Mouse (Mus musculus): Measurements from ENCODE around the gene Ptpn20. TPM values are rescaled to one million over a fixed set of nuclear protein-coding genes. Genes with fewer than 3 reads are reported as not detected.

Ptpn20 gene
- polyA plus RNA-seq, 1 experiment, result not detected

DNA sequence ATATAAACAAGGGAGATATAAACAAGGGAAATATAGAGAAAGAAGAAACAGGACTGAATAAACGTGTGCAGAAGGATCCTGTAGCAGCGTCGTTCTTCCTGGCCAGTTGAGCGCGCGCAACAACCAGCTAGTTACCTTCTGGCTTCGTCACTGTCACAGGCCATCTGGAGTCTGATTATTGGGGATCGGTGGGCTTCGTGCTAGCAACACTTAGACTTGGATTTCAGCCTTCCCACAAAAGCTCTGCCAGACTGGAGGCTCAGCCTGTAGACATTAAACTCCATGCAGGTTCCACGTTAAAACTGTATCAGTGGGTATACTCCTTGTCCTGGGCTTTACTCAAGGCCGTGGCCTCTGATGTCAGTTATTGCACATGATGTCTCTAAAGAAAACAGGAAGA is 80.9 kb downstream of the Ptpn20 start:
- Histone ChIP-seq H3K27ac (ENCODE audit: insufficient read depth, low read depth, low read length) (no peak overlapping the region), H3K4me3 (ENCODE audit: insufficient read depth, low read length) (no peak overlapping the region), H3K4me1 (ENCODE audit: control insufficient read depth, insufficient read depth, low read length) (no peaks in the 10 kb centered on the region)
- TF ChIP-seq CTCF (IDR thresholded peaks at IDR 0.05; ENCODE audit: low read depth, low read length) (no peak), POLR2A (IDR thresholded peaks at IDR 0.05; ENCODE audit: borderline replicate concordance, low read depth, low read length) (no peak)

DNA sequence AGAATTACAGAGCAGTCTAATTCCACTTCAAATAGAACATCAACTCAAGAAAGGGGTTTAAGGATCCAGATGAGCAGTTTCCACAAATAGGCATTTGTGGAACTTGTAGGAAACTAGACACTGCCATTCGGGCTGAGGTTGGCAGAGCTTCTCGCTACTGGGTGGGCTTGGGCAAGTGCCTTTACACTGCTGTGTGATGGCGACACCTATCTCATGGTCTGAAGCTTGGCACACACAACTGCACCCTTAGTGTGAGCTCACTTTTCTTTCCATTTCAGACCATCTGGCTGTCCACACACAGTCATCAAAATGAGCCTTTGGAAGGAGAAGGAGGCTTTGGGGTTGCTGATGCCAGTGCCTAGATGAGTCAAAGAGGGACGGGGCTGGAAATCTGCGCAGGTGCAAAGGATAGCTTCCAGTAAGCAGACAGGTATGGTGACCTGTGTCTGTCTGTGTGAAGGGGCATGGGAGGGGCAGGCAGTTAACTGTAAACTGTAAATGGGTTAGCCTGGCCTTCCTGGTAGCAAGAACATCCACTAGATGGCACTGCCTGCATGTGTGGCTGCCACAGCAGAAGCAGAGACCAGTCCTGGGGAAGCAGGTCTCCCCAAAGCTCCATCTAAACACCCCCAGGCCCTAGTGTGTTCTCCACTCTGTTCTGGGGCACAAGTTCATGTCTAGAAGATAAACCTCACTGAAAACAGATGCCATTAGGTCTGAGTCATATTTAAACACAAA is 84.5 kb downstream of the Ptpn20 start:
- TF ChIP-seq POLR2A (IDR thresholded peaks at IDR 0.05; ENCODE audit: borderline replicate concordance, low read depth, low read length) (no peak), CTCF (IDR thresholded peaks at IDR 0.05; ENCODE audit: low read depth, low read length) (no peak)
- Histone ChIP-seq H3K4me1 (ENCODE audit: control insufficient read depth, insufficient read depth, low read length) (no peaks in the 10 kb centered on the region), H3K27ac (ENCODE audit: insufficient read depth, low read depth, low read length) (no peak overlapping the region), H3K4me3 (ENCODE audit: insufficient read depth, low read length) (no peak overlapping the region)

DNA sequence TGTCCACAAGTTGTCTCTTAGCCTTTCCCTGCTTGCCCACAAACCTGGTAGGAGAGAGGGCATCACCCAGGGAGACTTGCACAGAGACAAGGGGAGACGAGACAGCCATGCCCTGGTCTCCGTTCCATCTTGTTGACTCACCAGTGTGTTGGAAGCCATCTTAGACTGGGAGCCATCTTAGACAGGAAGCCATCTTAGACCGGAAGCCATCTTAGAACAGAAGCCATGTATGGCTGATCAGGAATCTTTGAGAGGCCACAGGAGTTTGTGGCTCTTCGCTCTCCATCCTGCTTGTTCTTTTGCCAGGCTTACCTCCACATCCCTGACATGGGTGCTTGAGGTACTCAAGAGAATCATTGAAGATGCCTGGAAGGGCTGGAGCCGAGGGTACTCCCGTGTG is 89.0 kb downstream of the Ptpn20 start:
- H3K27ac ChIP-seq (ENCODE audit: insufficient read depth, low read depth, low read length), result no peak overlapping the region

DNA sequence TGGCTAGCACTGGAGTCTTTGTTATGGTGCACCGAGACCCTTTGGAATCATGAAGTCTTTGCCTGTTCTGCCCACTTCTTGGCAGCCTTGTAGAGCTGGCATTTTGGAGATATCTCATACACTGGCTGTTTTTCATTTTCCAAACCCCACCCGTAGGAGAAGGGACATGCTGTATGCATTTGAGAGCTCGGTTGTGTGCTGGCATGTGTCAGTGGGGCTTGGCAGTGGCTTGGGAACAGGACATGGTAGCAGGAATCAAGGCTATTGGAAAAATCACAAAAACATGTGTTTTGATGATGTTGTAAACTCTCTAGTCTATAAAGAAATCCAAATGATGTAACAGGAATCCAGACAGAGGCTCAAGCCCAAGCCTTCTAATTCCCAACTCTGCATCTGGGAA is 89.7 kb downstream of the Ptpn20 start:
- TF ChIP-seq POLR2A (IDR thresholded peaks at IDR 0.05; ENCODE audit: borderline replicate concordance, low read depth, low read length) (no peak), CTCF (IDR thresholded peaks at IDR 0.05; ENCODE audit: low read depth, low read length) (no peak)
- Histone ChIP-seq H3K4me1 (ENCODE audit: control insufficient read depth, insufficient read depth, low read length) (no peaks in the 10 kb centered on the region), H3K27ac (ENCODE audit: insufficient read depth, low read depth, low read length) (no peak overlapping the region), H3K4me3 (ENCODE audit: insufficient read depth, low read length) (no peak overlapping the region)

More for the DNA sequence above, 89.0 kb downstream of the Ptpn20 start:
- H3K4me1 ChIP-seq (ENCODE audit: control insufficient read depth, insufficient read depth, low read length), result no peaks in the 10 kb centered on the region
- TF ChIP-seq CTCF (IDR thresholded peaks at IDR 0.05; ENCODE audit: low read depth, low read length) (no peak), POLR2A (IDR thresholded peaks at IDR 0.05; ENCODE audit: borderline replicate concordance, low read depth, low read length) (no peak)
- no peak overlapping the region for H3K4me3 ChIP-seq (ENCODE audit: insufficient read depth, low read length)

DNA sequence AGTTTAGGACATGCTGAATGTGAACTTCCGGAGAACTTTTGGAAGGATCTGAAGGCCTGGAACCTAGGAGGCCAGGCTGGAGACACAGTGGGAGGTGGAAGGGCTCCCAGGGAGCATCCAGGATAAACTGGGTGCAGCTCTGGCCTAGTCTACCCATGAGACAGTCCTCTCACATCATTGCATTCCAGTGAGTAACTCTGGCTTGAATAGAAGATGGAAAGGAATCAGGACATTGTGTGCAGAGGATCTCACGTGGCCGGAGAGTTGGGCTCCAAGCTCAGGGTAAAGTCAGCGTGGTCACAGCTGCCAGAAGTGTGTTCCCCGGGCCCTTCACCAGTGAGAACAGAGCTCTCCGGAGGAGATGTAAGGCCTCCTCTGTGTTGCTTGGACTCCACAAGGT is 91.6 kb downstream of the Ptpn20 start:
- Histone ChIP-seq H3K4me1 (ENCODE audit: control insufficient read depth, insufficient read depth, low read length) (no peaks in the 10 kb centered on the region), H3K4me3 (ENCODE audit: insufficient read depth, low read length) (no peak overlapping the region), H3K27ac (ENCODE audit: insufficient read depth, low read depth, low read length) (no peak overlapping the region)
- TF ChIP-seq CTCF (IDR thresholded peaks at IDR 0.05; ENCODE audit: low read depth, low read length) (no peak), POLR2A (IDR thresholded peaks at IDR 0.05; ENCODE audit: borderline replicate concordance, low read depth, low read length) (no peak)

DNA sequence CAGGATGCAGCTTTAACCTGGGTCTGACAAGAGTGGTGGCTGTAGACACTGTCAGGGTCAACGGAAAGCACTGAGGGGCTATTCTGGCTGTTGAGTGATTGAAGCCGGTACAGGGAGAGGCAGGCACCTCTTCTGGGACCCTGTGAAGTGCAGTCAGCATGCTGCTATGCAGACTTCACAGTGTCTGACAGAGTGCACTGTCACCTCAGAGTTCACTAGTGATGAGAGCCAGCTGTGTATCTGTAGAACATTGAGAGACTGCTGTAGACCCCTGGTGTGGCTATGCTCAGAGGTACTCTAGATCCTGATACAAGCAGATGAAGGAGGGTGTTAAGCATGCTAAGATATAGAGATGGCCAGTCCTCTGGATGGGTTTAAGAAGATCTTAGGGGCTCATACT is 93.8 kb downstream of the Ptpn20 start:
- Histone ChIP-seq H3K4me3 (ENCODE audit: insufficient read depth, low read length) (no peak overlapping the region), H3K4me1 (ENCODE audit: control insufficient read depth, insufficient read depth, low read length) (no peaks in the 10 kb centered on the region), H3K27ac (ENCODE audit: insufficient read depth, low read depth, low read length) (no peak overlapping the region)
- no peak for TF ChIP-seq POLR2A (IDR thresholded peaks at IDR 0.05; ENCODE audit: borderline replicate concordance, low read depth, low read length)
- no peak for TF ChIP-seq CTCF (IDR thresholded peaks at IDR 0.05; ENCODE audit: low read depth, low read length)

DNA sequence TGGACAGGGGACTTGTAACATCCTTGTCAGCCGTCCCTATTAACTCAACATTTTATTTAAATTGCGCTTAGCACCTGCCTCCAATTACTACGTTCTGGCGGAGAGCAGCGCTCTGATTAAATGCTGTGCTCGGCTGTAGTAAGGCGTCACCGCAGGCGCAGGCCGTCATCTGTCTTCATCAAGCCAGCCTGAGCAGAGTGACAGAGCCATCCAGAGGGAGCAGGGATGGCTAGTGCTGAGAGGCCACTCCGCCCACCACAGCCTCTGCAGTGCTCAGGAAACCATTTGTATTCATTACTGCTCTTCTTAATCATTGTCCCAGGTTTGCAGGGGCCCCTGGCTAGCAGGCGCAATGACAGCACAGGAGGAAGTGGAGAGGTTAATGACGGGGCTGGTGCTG is 94.7 kb downstream of the Ptpn20 start:
- TF ChIP-seq POLR2A (IDR thresholded peaks at IDR 0.05; ENCODE audit: borderline replicate concordance, low read depth, low read length) (no peak), CTCF (IDR thresholded peaks at IDR 0.05; ENCODE audit: low read depth, low read length) (no peak)
- Histone ChIP-seq H3K4me1 (ENCODE audit: control insufficient read depth, insufficient read depth, low read length) (no peaks in the 10 kb centered on the region), H3K4me3 (ENCODE audit: insufficient read depth, low read length) (no peak overlapping the region), H3K27ac (ENCODE audit: insufficient read depth, low read depth, low read length) (no peak overlapping the region)

DNA sequence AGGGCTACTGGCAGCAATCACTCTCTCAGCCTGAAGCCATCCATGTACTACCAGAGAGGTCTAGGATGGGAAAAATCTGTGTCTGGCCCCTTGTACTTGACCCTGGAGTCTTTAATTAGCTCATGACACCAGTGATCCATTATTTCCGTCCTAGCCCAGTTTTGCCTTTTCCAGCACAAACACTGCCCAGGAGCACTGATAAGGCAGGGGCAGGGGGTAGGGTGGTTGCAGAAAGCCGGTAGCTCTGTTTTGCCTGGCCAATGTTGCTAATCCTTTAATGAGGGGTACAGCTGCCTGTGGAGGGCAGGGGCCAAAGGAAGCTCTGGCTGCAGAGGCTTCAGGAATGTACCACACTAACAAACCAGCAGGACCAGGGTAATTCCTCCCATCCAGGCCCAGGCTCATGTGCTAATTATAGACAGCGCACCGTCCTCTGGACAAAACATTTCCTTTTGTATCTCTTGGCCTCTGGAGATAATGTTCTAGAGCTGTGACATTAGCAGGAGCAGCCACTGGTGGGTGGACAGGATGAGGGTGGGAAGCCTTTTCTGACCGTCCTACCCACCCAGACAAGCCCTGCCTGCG is 98.5 kb downstream of the Ptpn20 start:
- H3K4me3 ChIP-seq (ENCODE audit: insufficient read depth, low read length), result no peak overlapping the region
- no peak for TF ChIP-seq POLR2A (IDR thresholded peaks at IDR 0.05; ENCODE audit: borderline replicate concordance, low read depth, low read length)
- no peak for TF ChIP-seq CTCF (IDR thresholded peaks at IDR 0.05; ENCODE audit: low read depth, low read length)
- H3K27ac ChIP-seq (ENCODE audit: insufficient read depth, low read depth, low read length), result no peak overlapping the region
- H3K4me1 ChIP-seq (ENCODE audit: control insufficient read depth, insufficient read depth, low read length), result no peaks in the 10 kb centered on the region

DNA sequence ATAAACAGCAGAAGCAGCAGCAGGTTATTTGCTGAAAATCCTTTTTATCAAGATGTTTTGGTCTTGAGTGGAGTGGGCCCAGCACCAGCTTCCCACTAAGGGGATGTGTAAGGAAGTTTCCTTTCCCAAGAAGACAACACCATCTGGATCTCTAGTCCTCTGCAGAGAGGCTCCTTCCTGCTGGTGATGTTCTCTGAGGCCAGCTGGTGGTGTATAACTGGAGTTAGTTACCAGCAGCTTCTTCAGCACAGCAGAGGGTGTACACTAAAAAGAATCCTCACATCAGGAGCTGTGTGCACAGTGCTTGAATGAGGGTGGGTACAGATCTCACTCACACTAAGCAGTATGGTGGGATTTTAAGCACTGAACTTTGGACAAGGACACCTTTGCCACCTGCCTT is 100.0 kb downstream of the Ptpn20 start:
- no peak overlapping the region for H3K27ac ChIP-seq (ENCODE audit: insufficient read depth, low read depth, low read length)

More for the DNA sequence above, 100.0 kb downstream of the Ptpn20 start:
- Histone ChIP-seq H3K4me1 (ENCODE audit: control insufficient read depth, insufficient read depth, low read length) (no peaks in the 10 kb centered on the region), H3K4me3 (ENCODE audit: insufficient read depth, low read length) (no peak overlapping the region)
- no peak for TF ChIP-seq POLR2A (IDR thresholded peaks at IDR 0.05; ENCODE audit: borderline replicate concordance, low read depth, low read length)
- no peak for TF ChIP-seq CTCF (IDR thresholded peaks at IDR 0.05; ENCODE audit: low read depth, low read length)

Other genes starting within 250 kb of the Ptpn20 start
- 13.9 and 15.7 TPM in 2 replicates for gene Mapk8, start 142.0 kb upstream of the Ptpn20 start, polyA plus RNA-seq (2012; ENCODE audit: insufficient read depth, insufficient read length, missing spikeins)
- gene Frmpd2, start 117.5 kb upstream of the Ptpn20 start, polyA plus RNA-seq (2012; ENCODE audit: insufficient read depth, insufficient read length, missing spikeins), result not detected in 2 replicates

Data from bone marrow macrophage, adult 2 months (primary cell).